Mouse (Mus musculus) heart, postnatal 0 days (tissue): ENCODE results near the gene Mpp6. TPM values are rescaled to one million over a fixed set of nuclear protein-coding genes. Genes with fewer than 3 reads are reported as not detected.

Experiments
- ATAC-seq: fragments of 200-750 bp; cut with Nextera tagmentation; 2 replicates; pipeline ENCODE4 v1.8.0; 2017; ENCODE audit warnings: low read depth, moderate number of reproducible peaks, moderate library complexity; ENCODE audit not compliant: insufficient read depth
- DNase-seq: peaks from one replicate; pipeline ENCODE4 v3.0.0-alpha.2; 2016; ENCODE audit warnings: low spot score
- H3K27ac ChIP-seq: fragments of 300-500 bp; sonication (generic); 2 replicates; pipeline ENCODE4 v1.5.1; 2014; ENCODE audit warnings: low read depth, mild to moderate bottlenecking
- H3K27me3 ChIP-seq: fragments of 300-500 bp; sonication (generic); 2 replicates; pipeline ENCODE4 v1.6.1; 2014; ENCODE audit warnings: low read length, mixed read lengths; ENCODE audit not compliant: control insufficient read depth, insufficient read depth
- H3K36me3 ChIP-seq: fragments of 300-500 bp; sonication (generic); replicated peaks from 2 replicates; pipeline ENCODE4 v1.6.1; 2014; ENCODE audit warnings: low read length, mixed read lengths; ENCODE audit not compliant: control insufficient read depth, insufficient read depth
- H3K4me1 ChIP-seq: fragments of 300-500 bp; sonication (generic); 2 replicates; pipeline ENCODE4 v1.6.1; 2014; ENCODE audit warnings: antibody characterized with exemption; ENCODE audit not compliant: control insufficient read depth, insufficient read depth
- H3K4me2 ChIP-seq: fragments of 300-500 bp; sonication (generic); 2 replicates; pipeline ENCODE4 v1.6.1; 2014; ENCODE audit warnings: low read depth, mild to moderate bottlenecking, low read length, moderate library complexity
- H3K4me3 ChIP-seq: fragments of 300-500 bp; sonication (generic); 2 replicates; pipeline ENCODE4 v1.5.1; 2014; ENCODE audit warnings: low read depth, low read length
- H3K9ac ChIP-seq: fragments of 300-500 bp; sonication (generic); replicated peaks from 2 replicates; pipeline ENCODE4 v1.6.1; 2014; ENCODE audit warnings: low read depth, low read length, mixed read lengths
- H3K9me3 ChIP-seq: fragments of 300-500 bp; sonication (generic); replicated peaks from 2 replicates; pipeline ENCODE4 v1.6.1; 2016; ENCODE audit warnings: low read length; ENCODE audit not compliant: control insufficient read depth
- CTCF ChIP-seq: IDR thresholded peaks from 2 replicates; pipeline ENCODE4 v1.5.1; 2016; ENCODE audit warnings: antibody characterized with exemption, control low read depth, low read depth
- EP300 ChIP-seq: IDR thresholded peaks from 2 replicates; pipeline ENCODE4 v1.6.1; 2016; ENCODE audit warnings: antibody characterized with exemption, low read depth
- WGBS: fragments of 180-500 bp; shearing (Covaris S2); extraction: QIAGEN DNeasy Blood & Tissue Kit; methylation state at CpG from one replicate; pipeline ENCODE4 v1.1.7; 2014; 5-methylcytosine and 5-hydroxymethylcytosine counted together
- polyA plus RNA-seq: library from polyadenylated mRNA; unstranded; fragments of >200 nt; fragmentation: Nextera tagmentation; extraction: Ambion mirVana; gene quantifications from 2 replicates; pipeline ENCODE4 v1.2.1, GENCODE M21; 2015
- total RNA-seq: library from RNA; depleted of rRNA; stranded (reverse); fragments of >200 nt; gene quantifications from 2 replicates; pipeline ENCODE4 v1.2.3, GENCODE M21; 2014; ENCODE audit warnings: low replicate concordance

Mpp6 gene
- total and polyA plus RNA-seq, 2 experiments from 2014 or later = 52.8 to 86.9 TPM

- Histone ChIP-seq H3K9me3 (no peaks in the 10 kb centered on the region), H3K36me3 (no peaks in the 10 kb centered on the region), H3K27ac (no peak overlapping the region), H3K4me3 (no peak overlapping the region), H3K27me3 (no peaks in the 10 kb centered on the region), H3K4me1 (no peaks in the 10 kb centered on the region), H3K9ac (no peak overlapping the region), H3K4me2 (no peak overlapping the region)
- DNase-seq = no peak
- no peak for TF ChIP-seq CTCF
- TF ChIP-seq EP300 = no peak
- ATAC-seq = no peak
- WGBS = 67% methylated on average over 4 of the region's 4 CpGs
Measured at GRCm38 (mm10) chr6:50085206-50085605, 24.8 kb upstream of the Mpp6 start.

- Histone ChIP-seq H3K27me3 (no peaks in the 10 kb centered on the region), H3K36me3 (no peaks in the 10 kb centered on the region), H3K4me1 (peaks cover 7% of the 10 kb centered on the region; the same call in 1 of the 2 replicates), H3K4me2 (no peak overlapping the region), H3K4me3 (no peak overlapping the region), H3K27ac (no peak overlapping the region), H3K9ac (no peak overlapping the region), H3K9me3 (no peaks in the 10 kb centered on the region)
- TF ChIP-seq CTCF (no peak), EP300 (no peak)
- ATAC-seq (no peak), DNase-seq (no peak)
- WGBS = 64% methylated on average over 5 of the region's 5 CpGs
Measured at GRCm38 (mm10) chr6:50089333-50089732, 20.7 kb upstream of the Mpp6 start.

GRCm38 (mm10) chr6:50090221-50090620, 19.8 kb upstream of the Mpp6 start:
- Histone ChIP-seq H3K4me3 (no peak overlapping the region), H3K9me3 (no peaks in the 10 kb centered on the region), H3K36me3 (no peaks in the 10 kb centered on the region), H3K9ac (no peak overlapping the region), H3K4me1 (peaks cover 7% of the 10 kb centered on the region; the same call in 1 of the 2 replicates), H3K27me3 (no peaks in the 10 kb centered on the region), H3K4me2 (no peak overlapping the region), H3K27ac (no peak overlapping the region)
- no peak for DNase-seq
- ATAC-seq = no peak
- TF ChIP-seq CTCF (no peak), EP300 (no peak)
- WGBS = 36% methylated on average over 7 of the region's 7 CpGs

GRCm38 (mm10) chr6:50091462-50092154, 18.4 kb upstream of the Mpp6 start:
- no peak for TF ChIP-seq CTCF
- TF ChIP-seq EP300 = no peak
- Histone ChIP-seq H3K4me2 (no peak overlapping the region), H3K9me3 (no peaks in the 10 kb centered on the region), H3K4me1 (peaks cover 7% of the 10 kb centered on the region; the same call in 1 of the 2 replicates), H3K4me3 (no peak overlapping the region), H3K9ac (no peak overlapping the region), H3K27me3 (no peaks in the 10 kb centered on the region), H3K36me3 (no peaks in the 10 kb centered on the region), H3K27ac (no peak overlapping the region)
- ATAC-seq = no peak
- no peak for DNase-seq
- 52% methylated on average over 7 of the region's 7 CpGs for WGBS

GRCm38 (mm10) chr6:50109201-50109756, 762 bp upstream of the Mpp6 start:
- no peaks in the 10 kb centered on the region for H3K9me3 ChIP-seq
- 4% methylated on average over 15 of the region's 15 CpGs for WGBS
- H3K9ac ChIP-seq = peak overlapping the region; percentile 90
- ATAC-seq (no peak), DNase-seq (no peak)
- no peak for TF ChIP-seq CTCF
- no peak for TF ChIP-seq EP300
- peak overlapping the region; percentile 81 for H3K27ac ChIP-seq
- 0 out of 2 replicates have a peak, but pooled peaks cover 10% of the 10 kb centered on the region for H3K4me1 ChIP-seq
- H3K4me3 ChIP-seq = peak overlapping the region; percentile 84
- no peaks in the 10 kb centered on the region for H3K36me3 ChIP-seq
- peak overlapping the region; percentile 95 for H3K4me2 ChIP-seq
- 0 out of 2 replicates have a peak, but pooled peaks cover 5% of the 10 kb centered on the region for H3K27me3 ChIP-seq
